Mouse (Mus musculus) kidney, postnatal 0 days (tissue): ENCODE results near the gene Sart3. TPM values are rescaled to one million over a fixed set of nuclear protein-coding genes. Genes with fewer than 3 reads are reported as not detected.

Experiments
- ATAC-seq: fragments of 200-750 bp; cut with Nextera tagmentation; replicated peaks from 2 replicates; pipeline ENCODE4 v1.8.0; 2017; ENCODE audit warnings: low read depth, moderate number of reproducible peaks, moderate TSS enrichment, moderate library complexity; ENCODE audit not compliant: low FRiP score
- DNase-seq: peaks from one replicate; pipeline ENCODE4 v3.0.0-alpha.2; 2016; ENCODE audit warnings: low spot score
- H3K27ac ChIP-seq: fragments of 300-500 bp; sonication (generic); 2 replicates; pipeline ENCODE4 v1.5.1; 2014; ENCODE audit warnings: mild to moderate bottlenecking
- H3K27me3 ChIP-seq: fragments of 300-500 bp; sonication (generic); 2 replicates; pipeline ENCODE4 v1.6.1; 2014; ENCODE audit warnings: low read length, mixed read lengths; ENCODE audit not compliant: insufficient read depth
- H3K36me3 ChIP-seq: fragments of 300-500 bp; sonication (generic); 2 replicates; pipeline ENCODE4 v1.6.1; 2014; ENCODE audit warnings: low read length, mixed read lengths; ENCODE audit not compliant: insufficient read depth
- H3K4me1 ChIP-seq: fragments of 300-500 bp; sonication (generic); replicated peaks from 2 replicates; pipeline ENCODE4 v1.6.1; 2014; ENCODE audit warnings: antibody characterized with exemption, low read length, mixed read lengths; ENCODE audit not compliant: insufficient read depth
- H3K4me2 ChIP-seq: fragments of 300-500 bp; sonication (generic); 2 replicates; pipeline ENCODE4 v1.6.1; 2014; ENCODE audit warnings: mild to moderate bottlenecking, low read length, moderate library complexity, mixed read lengths
- H3K4me3 ChIP-seq: fragments of 300-500 bp; sonication (generic); replicated peaks from 2 replicates; pipeline ENCODE4 v1.5.1; 2014; ENCODE audit warnings: low read depth, low read length
- H3K9ac ChIP-seq: fragments of 300-500 bp; sonication (generic); 2 replicates; pipeline ENCODE4 v1.6.1; 2014; ENCODE audit warnings: low read depth, low read length
- H3K9me3 ChIP-seq: fragments of 300-500 bp; sonication (generic); replicated peaks from 2 replicates; pipeline ENCODE4 v1.6.1; 2016; ENCODE audit warnings: low read length, inconsistent platforms, mixed read lengths
- CTCF ChIP-seq: IDR thresholded peaks from 2 replicates; pipeline ENCODE4 v1.5.1; 2016; ENCODE audit warnings: antibody characterized with exemption, low read depth, mild to moderate bottlenecking, moderate library complexity
- WGBS: fragments of 180-500 bp; shearing (Covaris S2); extraction: QIAGEN DNeasy Blood & Tissue Kit; methylation state at CpG from one replicate; pipeline ENCODE4 v1.1.7; 2014; 5-methylcytosine and 5-hydroxymethylcytosine counted together
- polyA plus RNA-seq: library from polyadenylated mRNA; unstranded; fragments of >200 nt; fragmentation: Nextera tagmentation; extraction: Ambion mirVana; gene quantifications from 2 replicates; pipeline ENCODE4 v1.2.1, GENCODE M21; 2015

The Sart3 gene
- polyA plus RNA-seq, 1 experiment from 2014 or later: 27.7 TPM

GRCm38 (mm10) chr5:113725417-113725816, 46.9 kb downstream of the Sart3 start:
- no peaks in the 10 kb centered on the region for H3K27me3 ChIP-seq
- 55% methylated on average over 12 of the region's 12 CpGs for WGBS
- DNase-seq (no peak), ATAC-seq (no peak)
- H3K4me3 ChIP-seq: no peak overlapping the region
- no peak for TF ChIP-seq CTCF
- no peaks in the 10 kb centered on the region for H3K36me3 ChIP-seq
- no peak overlapping the region for H3K4me2 ChIP-seq
- H3K4me1 ChIP-seq: no peaks in the 10 kb centered on the region
- H3K27ac ChIP-seq: no peak overlapping the region
- H3K9me3 ChIP-seq: no peaks in the 10 kb centered on the region
- no peak overlapping the region for H3K9ac ChIP-seq

GRCm38 (mm10) chr5:113724446-113724845, 47.9 kb downstream of the Sart3 start, which contains the start of gene 1700069L16Rik:
Gene 1700069L16Rik (minus strand): TSS chr5:113724772.
- Histone ChIP-seq H3K27ac (no peak within 1 kb of the TSS), H3K9ac (no peak within 1 kb of the TSS), H3K9me3 (no peaks in the 10 kb centered on the region), H3K4me2 (no peak within 1 kb of the TSS), H3K27me3 (no peaks in the 10 kb centered on the region), H3K4me1 (no peaks in the 10 kb centered on the region), H3K4me3 (no peak within 1 kb of the TSS), H3K36me3 (no peaks in the 10 kb centered on the region)
- ATAC-seq (no peak; the same call in 1 of the 2 replicates), DNase-seq (peak; percentile 91)
- 4% methylated on average over 15 of the region's 15 CpGs for whole genome bisulfite sequencing
- peak; percentile 92 for TF ChIP-seq CTCF

GRCm38 (mm10) chr5:113723567-113724237, 48.6 kb downstream of the Sart3 start:
- no peak for TF ChIP-seq CTCF
- Histone ChIP-seq H3K9ac (no peak overlapping the region), H3K4me3 (no peak overlapping the region), H3K27me3 (no peaks in the 10 kb centered on the region), H3K9me3 (no peaks in the 10 kb centered on the region), H3K4me1 (no peaks in the 10 kb centered on the region), H3K4me2 (no peak overlapping the region), H3K36me3 (no peaks in the 10 kb centered on the region), H3K27ac (no peak overlapping the region)
- ATAC-seq (no peak), DNase-seq (no peak)
- 34% methylated on average over 8 of the region's 8 CpGs for WGBS

- H3K4me1 ChIP-seq: no peaks in the 10 kb centered on the region
- no peaks in the 10 kb centered on the region for H3K36me3 ChIP-seq
- H3K9me3 ChIP-seq: no peaks in the 10 kb centered on the region
- TF ChIP-seq CTCF: peak; percentile 39; the same call in 1 of the 2 replicates
- H3K9ac ChIP-seq: no peak overlapping the region
- H3K4me2 ChIP-seq: no peak overlapping the region
- WGBS: 81% methylated on average over 10 of the region's 10 CpGs
- H3K27ac ChIP-seq: no peak overlapping the region
- DNase-seq (no peak), ATAC-seq (no peak)
- H3K4me3 ChIP-seq: no peak overlapping the region
- H3K27me3 ChIP-seq: no peaks in the 10 kb centered on the region
These were observed 49.9 kb downstream of the Sart3 start for GRCm38 (mm10) chr5:113722224-113723013.

GRCm38 (mm10) chr5:113719221-113719661, 53.1 kb downstream of the Sart3 start:
- WGBS: 76% methylated on average over 8 of the region's 8 CpGs
- no peak for DNase-seq
- Histone ChIP-seq H3K4me3 (no peak overlapping the region), H3K9me3 (no peaks in the 10 kb centered on the region), H3K36me3 (no peaks in the 10 kb centered on the region), H3K4me1 (no peaks in the 10 kb centered on the region), H3K27ac (no peak overlapping the region), H3K9ac (no peak overlapping the region), H3K4me2 (no peak overlapping the region), H3K27me3 (no peaks in the 10 kb centered on the region)
- no peak for ATAC-seq
- TF ChIP-seq CTCF: no peak

- Histone ChIP-seq H3K9ac (no peak overlapping the region), H3K9me3 (no peaks in the 10 kb centered on the region), H3K4me2 (no peak overlapping the region), H3K4me1 (no peaks in the 10 kb centered on the region), H3K27me3 (no peaks in the 10 kb centered on the region), H3K4me3 (no peak overlapping the region), H3K36me3 (no peaks in the 10 kb centered on the region), H3K27ac (no peak overlapping the region)
- 5% methylated on average over 12 of the region's 12 CpGs for WGBS
- no peak for TF ChIP-seq CTCF
- ATAC-seq (no peak), DNase-seq (peak; percentile 89)
These were observed 55.5 kb downstream of the Sart3 start for GRCm38 (mm10) chr5:113716581-113717388.
